Mouse (Mus musculus) c-Kit-positive CD71-positive TER-119-positive erythroid progenitor cells, embryonic 14.5 days (primary cell): ENCODE results near the gene Eepd1.

Experiments used
- DNase-seq: peaks from one replicate; pipeline ENCODE4 v3.0.0-alpha.2; 2013; ENCODE audit warnings: low spot score

Eepd1 gene

GRCm38 (mm10) chr9:25489221-25489960 lies 8.0 kb downstream of the Eepd1 start:
- DNase-seq = no peak

GRCm38 (mm10) chr9:25490278-25491145 lies 9.2 kb downstream of the Eepd1 start:
- no peak for DNase-seq

- DNase-seq = no peak
Observed at GRCm38 (mm10) chr9:25493918-25494317, 12.6 kb downstream of the Eepd1 start.

- DNase-seq = no peak
Observed at GRCm38 (mm10) chr9:25495601-25496000, 14.3 kb downstream of the Eepd1 start.

- no peak for DNase-seq
Observed at GRCm38 (mm10) chr9:25496196-25496595, 14.8 kb downstream of the Eepd1 start.

GRCm38 (mm10) chr9:25496703-25497102 lies 15.4 kb downstream of the Eepd1 start:
- DNase-seq = no peak

- DNase-seq = no peak
Observed at GRCm38 (mm10) chr9:25498770-25499169, 17.4 kb downstream of the Eepd1 start.

GRCm38 (mm10) chr9:25499306-25499705 lies 18.0 kb downstream of the Eepd1 start:
- no peak for DNase-seq

- DNase-seq = no peak
Observed at GRCm38 (mm10) chr9:25500031-25500430, 18.7 kb downstream of the Eepd1 start.

- no peak for DNase-seq
Observed at GRCm38 (mm10) chr9:25508825-25509224, 27.5 kb downstream of the Eepd1 start.

- DNase-seq = no peak
Observed at GRCm38 (mm10) chr9:25510572-25510971, 29.2 kb downstream of the Eepd1 start.

GRCm38 (mm10) chr9:25513050-25513449 lies 31.7 kb downstream of the Eepd1 start:
- no peak for DNase-seq

- no peak for DNase-seq
Observed at GRCm38 (mm10) chr9:25513556-25513955, 32.2 kb downstream of the Eepd1 start.

GRCm38 (mm10) chr9:25516640-25517039 lies 35.3 kb downstream of the Eepd1 start:
- no peak for DNase-seq

GRCm38 (mm10) chr9:25517982-25518381 lies 36.6 kb downstream of the Eepd1 start:
- DNase-seq = no peak

GRCm38 (mm10) chr9:25519193-25519592 lies 37.8 kb downstream of the Eepd1 start:
- DNase-seq = no peak

GRCm38 (mm10) chr9:25520826-25521225 lies 39.5 kb downstream of the Eepd1 start:
- DNase-seq = no peak

GRCm38 (mm10) chr9:25521825-25522224 lies 40.5 kb downstream of the Eepd1 start:
- DNase-seq = no peak

GRCm38 (mm10) chr9:25526516-25526915 lies 45.2 kb downstream of the Eepd1 start:
- DNase-seq = no peak

GRCm38 (mm10) chr9:25526927-25527337 lies 45.6 kb downstream of the Eepd1 start:
- DNase-seq = no peak

- DNase-seq = no peak
Observed at GRCm38 (mm10) chr9:25527359-25528038, 46.2 kb downstream of the Eepd1 start.

GRCm38 (mm10) chr9:25531627-25532026 lies 50.3 kb downstream of the Eepd1 start:
- DNase-seq = no peak

GRCm38 (mm10) chr9:25532105-25532504 lies 50.8 kb downstream of the Eepd1 start:
- no peak for DNase-seq
